Mouse (Mus musculus): ENCODE results near the gene Klhdc8a.
A peak's percentile ranks its signal among the peaks of the same experiment; 100 is the strongest.
"Not testable (repeated sequence)": the region's sequence is repeated elsewhere in the genome, so short reads cannot be mapped to it uniquely, and the experiment has no call there.

The Klhdc8a gene

GRCm38 (mm10) chr1:132345514-132345913 is 47.1 kb downstream of the Klhdc8a start:
- DNase-seq (ENCODE audit: low spot score): no peak

- DNase-seq (ENCODE audit: low spot score): no peak
These were observed 47.9 kb downstream of the Klhdc8a start for GRCm38 (mm10) chr1:132346134-132346851.

- DNase-seq (ENCODE audit: low spot score): no peak
These were observed 48.5 kb downstream of the Klhdc8a start for GRCm38 (mm10) chr1:132346951-132347350.

- no peak for DNase-seq (ENCODE audit: low spot score)
These were observed 50.0 kb downstream of the Klhdc8a start for GRCm38 (mm10) chr1:132348401-132348800.

GRCm38 (mm10) chr1:132349049-132349448 is 50.6 kb downstream of the Klhdc8a start:
- DNase-seq (ENCODE audit: low spot score): not testable (repeated sequence)

- DNase-seq (ENCODE audit: low spot score): not testable (repeated sequence)
These were observed 51.2 kb downstream of the Klhdc8a start for GRCm38 (mm10) chr1:132349601-132350000.

GRCm38 (mm10) chr1:132351058-132351457 is 52.6 kb downstream of the Klhdc8a start:
- DNase-seq (ENCODE audit: low spot score): no peak

- no peak for DNase-seq (ENCODE audit: low spot score)
These were observed 55.0 kb downstream of the Klhdc8a start for GRCm38 (mm10) chr1:132353389-132353788.

- DNase-seq (ENCODE audit: low spot score): no peak
These were observed 55.8 kb downstream of the Klhdc8a start for GRCm38 (mm10) chr1:132354234-132354633.

- no peak for DNase-seq (ENCODE audit: low spot score)
These were observed 56.8 kb downstream of the Klhdc8a start for GRCm38 (mm10) chr1:132355162-132355601.

- DNase-seq (ENCODE audit: low spot score): peak; percentile 74
These were observed 57.4 kb downstream of the Klhdc8a start for GRCm38 (mm10) chr1:132355841-132356242.

GRCm38 (mm10) chr1:132356841-132357240 is 58.4 kb downstream of the Klhdc8a start:
- no peak for DNase-seq (ENCODE audit: low spot score)
